Mouse (Mus musculus): Measurements from ENCODE around the gene Ctsf. TPM values are rescaled to one million over a fixed set of nuclear protein-coding genes. Genes with fewer than 3 reads are reported as not detected.
"Not testable (repeated sequence)": the region's sequence is repeated elsewhere in the genome, so short reads cannot be mapped to it uniquely, and the experiment has no call there.

Ctsf gene
- polyA plus RNA-seq, 1 experiment from 2014 or later: 25.2 TPM

DNA sequence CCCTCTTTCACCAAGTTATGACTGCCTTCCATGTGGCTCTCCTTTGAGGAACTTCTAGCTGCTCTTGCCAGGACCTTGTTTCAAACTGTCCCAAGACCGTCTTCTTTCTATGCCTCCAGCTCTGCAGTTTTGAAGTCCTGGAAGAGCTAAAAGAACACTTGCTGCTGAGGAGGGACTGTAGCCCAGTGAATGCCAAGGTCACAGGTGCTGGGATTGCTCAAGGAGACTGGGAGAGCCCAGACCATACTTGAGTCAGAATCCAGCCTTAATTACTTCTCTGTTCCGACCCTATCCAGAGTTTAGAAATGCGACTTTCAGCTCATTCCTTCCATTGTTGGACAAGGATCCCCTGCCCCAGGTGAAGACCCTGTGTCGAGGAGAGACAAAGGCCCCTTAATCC, 1.0 kb downstream of the Ctsf start:
- no peak overlapping the region for H3K9ac ChIP-seq
- H3K4me1 ChIP-seq (replicated peaks): peaks cover 10% of the 10 kb centered on the region; the same call in 1 of the 2 replicates
- no peaks in the 10 kb centered on the region for H3K27me3 ChIP-seq (replicated peaks)
- WGBS: 85% methylated on average over 4 of the region's 4 CpGs
- H3K9me3 ChIP-seq: no peaks in the 10 kb centered on the region
- no peak overlapping the region for H3K27ac ChIP-seq
- H3K36me3 ChIP-seq: no peaks in the 10 kb centered on the region
- ATAC-seq: no peak
- H3K4me3 ChIP-seq (replicated peaks): no peak overlapping the region
- H3K4me2 ChIP-seq (replicated peaks): peak overlapping the region; percentile 98

DNA sequence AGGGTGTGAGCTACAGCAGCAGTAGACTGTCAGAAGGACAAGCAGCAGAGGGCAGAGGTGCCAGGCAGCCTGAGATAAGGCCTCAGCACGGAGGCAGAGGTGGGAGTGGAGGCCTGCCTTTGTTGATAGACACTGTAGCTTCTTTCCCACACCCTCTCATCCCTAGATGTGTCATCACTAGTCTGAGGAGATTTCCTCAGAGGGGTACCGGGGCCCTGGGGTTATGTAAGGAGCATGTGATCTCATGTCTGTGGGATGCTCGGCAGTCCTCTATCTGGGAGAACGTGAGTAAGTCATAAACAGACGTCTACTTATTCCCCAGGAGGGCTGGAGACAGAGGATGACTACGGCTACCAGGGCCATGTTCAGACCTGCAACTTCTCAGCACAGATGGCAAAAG, 4.2 kb downstream of the Ctsf start:
- ATAC-seq: peak; percentile 50; the same call in 1 of the 2 replicates
- Histone ChIP-seq H3K4me3 (replicated peaks) (no peak overlapping the region), H3K4me1 (replicated peaks) (peaks cover 10% of the 10 kb centered on the region; the same call in 1 of the 2 replicates), H3K27ac (no peak overlapping the region), H3K9me3 (no peaks in the 10 kb centered on the region), H3K27me3 (replicated peaks) (no peaks in the 10 kb centered on the region), H3K36me3 (no peaks in the 10 kb centered on the region), H3K9ac (no peak overlapping the region), H3K4me2 (replicated peaks) (no peak overlapping the region)
- 60% methylated on average over 6 of the region's 6 CpGs for WGBS

DNA sequence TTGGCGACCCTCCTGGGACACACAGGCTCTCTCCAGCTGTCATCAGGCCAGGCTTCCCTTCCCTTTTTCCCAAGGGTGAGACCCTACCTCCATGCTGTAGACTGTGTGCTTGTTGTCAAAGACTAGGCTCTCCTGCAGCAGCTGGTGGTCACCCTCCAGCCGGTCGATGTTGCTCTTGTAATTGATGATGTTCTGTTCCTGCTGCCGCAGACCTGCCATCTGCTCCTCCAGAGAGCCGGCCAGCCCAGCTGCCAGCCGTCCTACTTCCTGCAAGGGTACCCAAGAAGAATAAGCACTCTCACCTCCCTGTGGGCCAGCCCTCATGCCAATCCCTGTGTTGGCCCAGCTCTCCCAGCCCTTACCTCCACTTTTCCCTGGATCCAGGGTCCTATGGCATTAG, 8.1 kb downstream of the Ctsf start:
- Histone ChIP-seq H3K9me3 (no peaks in the 10 kb centered on the region), H3K9ac (no peak overlapping the region), H3K27me3 (replicated peaks) (0 out of 2 replicates have a peak, but pooled peaks cover 4% of the 10 kb centered on the region), H3K4me3 (replicated peaks) (no peak overlapping the region), H3K4me2 (replicated peaks) (no peak overlapping the region), H3K4me1 (replicated peaks) (no peaks in the 10 kb centered on the region), H3K27ac (no peak overlapping the region), H3K36me3 (no peaks in the 10 kb centered on the region)
- ATAC-seq: no peak
- 68% methylated on average over 6 of the region's 6 CpGs for WGBS

DNA sequence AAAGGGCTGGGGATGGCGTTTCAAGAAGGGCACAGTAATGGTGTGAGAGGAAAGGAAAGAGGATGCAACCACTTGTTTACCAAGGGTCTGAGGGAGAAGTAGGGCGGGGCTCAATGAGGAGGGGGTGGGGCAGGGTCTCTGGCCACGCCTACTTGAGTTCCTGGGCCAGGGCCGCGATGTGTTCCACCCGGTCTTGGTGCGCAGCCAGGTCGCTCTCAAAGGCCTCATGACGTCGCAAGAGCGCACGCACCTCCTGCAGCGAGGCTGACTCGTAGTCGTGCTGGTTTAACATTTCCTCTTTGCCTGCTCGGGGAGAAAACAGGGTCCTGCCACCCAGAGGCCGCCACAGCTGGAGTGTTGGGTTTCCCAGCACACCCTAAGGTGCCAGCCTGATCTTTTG, 10.2 kb downstream of the Ctsf start:
- Histone ChIP-seq H3K27me3 (replicated peaks) (0 out of 2 replicates have a peak, but pooled peaks cover 4% of the 10 kb centered on the region), H3K9me3 (no peaks in the 10 kb centered on the region), H3K4me2 (replicated peaks) (peak overlapping the region; percentile 28), H3K27ac (no peak overlapping the region), H3K4me3 (replicated peaks) (no peak overlapping the region), H3K4me1 (replicated peaks) (no peaks in the 10 kb centered on the region), H3K9ac (no peak overlapping the region), H3K36me3 (no peaks in the 10 kb centered on the region)
- ATAC-seq: no peak
- 5% methylated on average over 17 of the region's 17 CpGs for WGBS

DNA sequence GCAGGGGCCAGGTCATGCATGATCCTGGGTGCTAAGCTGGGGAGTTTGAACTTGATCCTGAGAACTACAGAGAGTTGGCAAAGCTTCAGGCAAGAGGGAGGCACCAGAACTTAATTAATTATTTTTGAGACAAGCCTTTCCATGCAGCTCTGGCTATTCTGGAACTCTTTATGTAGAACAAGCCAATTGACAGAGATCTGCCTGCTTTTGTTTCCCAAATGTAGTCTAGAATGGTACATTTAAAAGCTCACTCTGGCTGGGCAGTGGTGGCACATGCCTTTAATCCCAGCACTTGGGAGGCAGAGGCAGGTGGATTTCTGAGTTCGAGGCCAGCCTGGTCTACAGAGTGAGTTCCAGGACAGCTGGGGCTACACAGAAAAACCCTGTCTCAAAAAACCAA, 19.7 kb downstream of the Ctsf start:
- not testable (repeated sequence) for H3K9me3 ChIP-seq; ATAC-seq; H3K27ac ChIP-seq; H3K9ac ChIP-seq; H3K4me3 ChIP-seq (replicated peaks); H3K27me3 ChIP-seq (replicated peaks); H3K36me3 ChIP-seq; H3K4me1 ChIP-seq (replicated peaks); H3K4me2 ChIP-seq (replicated peaks)
- WGBS: 88% methylated on average over 1 of the region's 1 CpGs

DNA sequence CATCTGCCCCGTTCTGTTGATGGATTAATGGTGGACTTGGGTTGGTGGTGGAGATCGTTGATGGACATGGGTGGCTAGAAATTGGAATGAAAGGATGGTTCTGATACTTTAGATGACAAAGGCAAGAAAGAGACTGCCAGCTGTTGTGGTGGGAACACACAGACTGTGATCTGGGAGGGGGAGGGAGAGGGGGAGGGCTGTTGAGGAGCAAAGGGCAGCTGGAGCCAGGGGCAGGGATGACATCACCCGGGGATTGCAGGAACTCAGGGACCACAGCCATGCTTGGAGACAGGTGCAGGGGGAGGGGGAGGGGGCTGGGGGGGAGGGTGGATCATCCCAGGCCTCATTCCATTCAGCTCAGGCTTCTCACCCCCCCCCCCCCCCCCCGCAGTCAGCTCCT, 21.3 kb downstream of the Ctsf start:
- no peaks in the 10 kb centered on the region for H3K36me3 ChIP-seq
- H3K4me1 ChIP-seq (replicated peaks): peaks cover 7% of the 10 kb centered on the region
- H3K27me3 ChIP-seq (replicated peaks): no peaks in the 10 kb centered on the region; the same call in 1 of the 2 replicates
- H3K27ac ChIP-seq: no peak overlapping the region
- WGBS: 75% methylated on average over 2 of the region's 4 CpGs
- no peak for ATAC-seq
- H3K4me2 ChIP-seq (replicated peaks): no peak overlapping the region
- no peak overlapping the region for H3K9ac ChIP-seq
- H3K9me3 ChIP-seq: no peaks in the 10 kb centered on the region
- H3K4me3 ChIP-seq (replicated peaks): no peak overlapping the region

DNA sequence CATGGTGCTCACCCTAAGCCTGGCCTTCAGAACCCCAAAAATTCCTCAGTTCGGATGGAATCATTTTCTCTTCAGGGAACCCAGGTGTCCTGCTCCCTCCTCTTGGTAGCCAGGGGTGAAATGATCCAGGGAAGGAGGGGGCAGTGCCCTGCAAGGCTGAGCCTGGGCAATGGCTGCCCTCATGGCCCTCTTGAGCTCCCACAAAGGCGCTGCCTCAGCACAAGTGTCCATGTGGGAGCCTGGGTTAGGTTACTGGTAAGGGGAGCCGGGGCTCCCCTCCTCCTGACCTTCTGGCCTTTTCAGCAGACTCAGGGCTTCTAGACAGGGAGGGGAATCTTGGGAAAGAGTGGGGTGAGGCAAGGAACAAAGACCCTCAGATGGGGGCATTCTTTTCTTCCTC, 21.8 kb downstream of the Ctsf start:
- ATAC-seq: no peak
- H3K4me1 ChIP-seq (replicated peaks): peaks cover 7% of the 10 kb centered on the region
- H3K9ac ChIP-seq: no peak overlapping the region
- no peak overlapping the region for H3K4me2 ChIP-seq (replicated peaks)
- H3K36me3 ChIP-seq: no peaks in the 10 kb centered on the region
- no peak overlapping the region for H3K27ac ChIP-seq
- WGBS: 74% methylated on average over 3 of the region's 3 CpGs
- H3K9me3 ChIP-seq: no peaks in the 10 kb centered on the region
- no peak overlapping the region for H3K4me3 ChIP-seq (replicated peaks)
- no peaks in the 10 kb centered on the region; the same call in 1 of the 2 replicates for H3K27me3 ChIP-seq (replicated peaks)

DNA sequence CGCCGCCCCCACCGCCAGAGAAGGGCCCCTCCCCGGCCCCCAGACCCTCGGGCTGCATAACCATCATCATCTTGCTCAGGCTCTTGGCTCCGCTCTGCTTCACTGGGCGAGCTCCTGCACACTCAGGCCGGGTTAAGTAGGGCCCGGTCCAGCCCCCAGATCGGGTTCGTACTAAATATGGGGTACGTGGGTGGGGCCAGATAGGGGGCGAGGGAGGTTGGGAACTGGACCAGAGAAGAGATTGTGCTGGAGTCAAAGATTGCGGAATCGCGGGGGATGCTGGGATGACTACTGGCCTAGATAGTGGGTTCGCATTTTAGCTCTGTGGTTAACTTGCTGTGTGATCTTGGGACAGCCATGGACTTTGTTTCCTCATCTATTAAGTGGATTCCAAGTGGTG, 22.9 kb downstream of the Ctsf start, which contains the start of gene Actn3:
TSS of gene Actn3 (minus strand) at position 125 of the 400 bp plus-strand sequence.
- no peaks in the 10 kb centered on the region for H3K36me3 ChIP-seq
- ATAC-seq: peak; percentile 29
- H3K4me1 ChIP-seq (replicated peaks): peaks cover 7% of the 10 kb centered on the region
- H3K27ac ChIP-seq: peak within 1 kb of the TSS; percentile 44
- no peaks in the 10 kb centered on the region for H3K9me3 ChIP-seq
- peak within 1 kb of the TSS; percentile 93 for H3K9ac ChIP-seq
- H3K4me3 ChIP-seq (replicated peaks): peak within 1 kb of the TSS; percentile 99
- no peaks in the 10 kb centered on the region; the same call in 1 of the 2 replicates for H3K27me3 ChIP-seq (replicated peaks)
- WGBS: 3% methylated on average over 17 of the region's 17 CpGs
- peak within 1 kb of the TSS; percentile 97 for H3K4me2 ChIP-seq (replicated peaks)

DNA sequence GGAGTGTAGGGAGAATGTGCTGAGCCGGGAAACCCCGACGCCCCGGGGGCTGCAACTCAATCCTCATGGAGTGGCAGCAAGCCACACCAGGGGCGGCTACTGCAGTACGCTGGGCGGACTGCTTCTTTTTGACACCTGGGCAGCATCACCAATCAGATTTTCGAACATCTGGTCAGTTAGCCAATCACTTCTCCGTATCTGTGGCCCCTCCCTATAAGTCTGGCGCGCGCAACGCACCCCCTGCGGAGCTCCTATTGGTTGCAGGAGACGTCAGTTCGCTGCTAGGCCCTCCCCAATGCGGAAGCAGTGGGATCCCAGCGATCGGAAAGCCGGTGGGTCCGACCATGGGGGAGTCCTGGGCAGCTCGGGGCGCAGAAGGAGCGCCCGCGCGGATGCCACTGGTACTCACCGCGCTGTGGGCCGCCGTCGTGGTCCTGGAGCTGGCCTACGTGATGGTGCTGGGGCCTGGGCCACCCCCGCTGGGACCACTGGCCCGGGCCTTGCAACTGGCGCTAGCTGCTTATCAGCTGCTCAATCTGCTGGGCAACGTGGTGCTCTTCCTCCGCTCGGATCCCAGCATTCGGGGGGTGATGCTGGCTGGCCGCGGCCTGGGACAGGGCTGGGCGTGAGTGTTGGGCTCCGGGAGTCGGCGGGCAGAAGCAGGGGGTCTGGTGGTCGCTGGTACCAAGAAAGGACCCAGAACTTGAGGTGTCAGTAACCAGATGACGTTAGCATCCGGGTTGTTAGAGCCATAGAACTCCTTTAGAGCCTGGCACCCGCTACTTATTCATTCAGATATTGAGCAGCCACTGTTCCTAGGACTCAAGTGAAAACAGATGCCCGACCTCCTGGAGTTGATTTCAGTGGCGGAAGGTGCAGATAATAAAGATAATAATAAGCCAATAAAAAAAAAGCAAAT, 23.7 kb downstream of the Ctsf start, which contains the start of gene Zdhhc24:
TSS of gene Zdhhc24 (plus strand) at position 264 of the 919 bp plus-strand sequence.
- 1% methylated on average over 52 of the region's 52 CpGs for WGBS
- Histone ChIP-seq H3K36me3 (no peaks in the 10 kb centered on the region), H3K4me3 (replicated peaks) (peak within 1 kb of the TSS; percentile 99), H3K4me2 (replicated peaks) (peak within 1 kb of the TSS; percentile 97), H3K4me1 (replicated peaks) (peaks cover 7% of the 10 kb centered on the region), H3K27ac (peak within 1 kb of the TSS; percentile 44), H3K27me3 (replicated peaks) (no peaks in the 10 kb centered on the region; the same call in 1 of the 2 replicates), H3K9me3 (no peaks in the 10 kb centered on the region), H3K9ac (peak within 1 kb of the TSS; percentile 93)
- peak; percentile 100 for ATAC-seq

DNA sequence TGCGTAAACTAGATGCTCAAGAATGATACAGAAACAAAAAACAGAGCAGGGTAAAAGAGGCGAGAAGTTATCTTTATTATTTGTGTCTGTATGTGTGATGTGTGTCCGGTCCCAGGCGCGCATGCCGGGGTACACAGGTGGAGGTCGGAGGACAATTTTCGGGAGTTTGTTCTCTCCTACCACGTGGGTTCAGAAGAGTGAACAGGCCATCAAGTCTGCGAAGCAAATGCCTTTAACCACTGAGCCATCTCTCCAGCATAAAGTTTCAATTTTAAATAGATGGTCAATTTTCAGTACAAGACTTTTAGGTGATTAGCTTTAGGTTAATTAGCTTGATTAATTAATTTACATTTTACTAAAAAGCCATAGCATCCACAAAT, 24.4 kb downstream of the Ctsf start:
- whole genome bisulfite sequencing: 57% methylated on average over 10 of the region's 10 CpGs
- no peaks in the 10 kb centered on the region; the same call in 1 of the 2 replicates for H3K27me3 ChIP-seq (replicated peaks)
- peak overlapping the region; percentile 93 for H3K9ac ChIP-seq
- peak overlapping the region; percentile 99 for H3K4me3 ChIP-seq (replicated peaks)
- H3K9me3 ChIP-seq: no peaks in the 10 kb centered on the region
- no peak overlapping the region for H3K27ac ChIP-seq
- no peaks in the 10 kb centered on the region for H3K36me3 ChIP-seq
- H3K4me2 ChIP-seq (replicated peaks): peak overlapping the region; percentile 97
- ATAC-seq: no peak
- H3K4me1 ChIP-seq (replicated peaks): peaks cover 7% of the 10 kb centered on the region

DNA sequence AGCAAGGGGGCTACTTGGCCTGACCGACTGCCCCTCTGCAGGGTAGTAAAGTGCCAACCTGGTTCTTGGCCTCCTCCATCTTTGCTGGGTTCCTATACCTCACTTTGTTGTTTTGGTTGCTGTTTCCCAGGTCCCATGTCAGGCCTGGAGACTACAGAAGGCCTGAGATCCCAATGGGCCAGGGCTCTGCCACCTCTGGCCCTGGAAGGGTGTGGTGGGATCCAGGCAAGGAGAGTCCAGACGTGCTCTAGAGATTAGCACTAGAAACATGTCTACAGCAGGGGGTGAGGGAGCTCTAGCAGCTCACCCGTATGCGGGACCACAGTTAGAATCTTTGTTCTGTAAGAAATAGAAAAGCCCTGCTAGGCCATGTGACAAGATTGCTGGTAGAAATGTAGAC, 29.0 kb downstream of the Ctsf start:
- Histone ChIP-seq H3K9ac (no peak overlapping the region), H3K27ac (no peak overlapping the region), H3K9me3 (no peaks in the 10 kb centered on the region), H3K4me1 (replicated peaks) (no peaks in the 10 kb centered on the region), H3K4me2 (replicated peaks) (no peak overlapping the region), H3K27me3 (replicated peaks) (no peaks in the 10 kb centered on the region), H3K4me3 (replicated peaks) (no peak overlapping the region), H3K36me3 (no peaks in the 10 kb centered on the region)
- ATAC-seq: no peak
- WGBS: 81% methylated on average over 4 of the region's 4 CpGs

DNA sequence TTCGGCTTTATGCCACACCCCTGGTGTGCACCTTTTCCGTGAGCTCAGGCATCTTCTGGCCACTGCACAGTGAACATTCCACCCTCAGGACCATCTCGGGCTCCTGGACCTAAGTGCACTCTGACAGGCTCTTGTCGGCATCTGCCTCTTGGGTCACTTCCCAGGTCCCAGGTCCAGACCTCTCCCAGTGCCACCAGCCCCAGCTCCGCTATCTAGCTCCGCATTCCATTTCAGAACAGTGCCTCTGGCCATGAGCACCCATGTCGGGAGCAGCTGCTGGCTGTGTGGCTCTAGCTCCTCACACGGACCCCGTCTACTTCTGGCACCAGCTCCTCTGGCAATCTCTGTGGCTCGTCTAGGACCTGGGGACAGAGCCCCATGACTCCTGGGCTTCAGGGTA, 34.9 kb downstream of the Ctsf start:
- no peak for ATAC-seq
- Histone ChIP-seq H3K4me3 (replicated peaks) (no peak overlapping the region), H3K4me1 (replicated peaks) (no peaks in the 10 kb centered on the region), H3K27me3 (replicated peaks) (no peaks in the 10 kb centered on the region), H3K4me2 (replicated peaks) (no peak overlapping the region), H3K36me3 (no peaks in the 10 kb centered on the region), H3K9ac (no peak overlapping the region), H3K9me3 (no peaks in the 10 kb centered on the region), H3K27ac (no peak overlapping the region)
- WGBS: 85% methylated on average over 10 of the region's 10 CpGs
